Mouse (Mus musculus) adrenal gland, adult 2 months (tissue): Measurements from ENCODE around the gene Cchcr1. TPM values are rescaled to one million over a fixed set of nuclear protein-coding genes. Genes with fewer than 3 reads are reported as not detected.
A peak's percentile ranks its signal among the peaks of the same experiment; 100 is the strongest.

Source experiments
- DNase-seq: peaks from one replicate; pipeline ENCODE4 v3.0.0; 2021
- polyA plus RNA-seq: library from polyadenylated mRNA; depleted of rRNA; stranded (reverse); fragments of >200 nt; gene quantifications from 2 replicates; pipeline ENCODE4 v1.2.3, GENCODE M21; 2012; rRNA removed
- total RNA-seq, 2 experiments: library from RNA; stranded (reverse); gene quantifications; 2 replicates each; pipeline ENCODE4 v1.2.3; 2021

The Cchcr1 gene
- total and polyA plus RNA-seq, 3 experiments, result 3.9 to 8.0 (median 6.2) TPM

- no peak for DNase-seq
These were observed 38.0 kb downstream of the Cchcr1 start for GRCm38 (mm10) chr17:35554761-35555397.

DNA sequence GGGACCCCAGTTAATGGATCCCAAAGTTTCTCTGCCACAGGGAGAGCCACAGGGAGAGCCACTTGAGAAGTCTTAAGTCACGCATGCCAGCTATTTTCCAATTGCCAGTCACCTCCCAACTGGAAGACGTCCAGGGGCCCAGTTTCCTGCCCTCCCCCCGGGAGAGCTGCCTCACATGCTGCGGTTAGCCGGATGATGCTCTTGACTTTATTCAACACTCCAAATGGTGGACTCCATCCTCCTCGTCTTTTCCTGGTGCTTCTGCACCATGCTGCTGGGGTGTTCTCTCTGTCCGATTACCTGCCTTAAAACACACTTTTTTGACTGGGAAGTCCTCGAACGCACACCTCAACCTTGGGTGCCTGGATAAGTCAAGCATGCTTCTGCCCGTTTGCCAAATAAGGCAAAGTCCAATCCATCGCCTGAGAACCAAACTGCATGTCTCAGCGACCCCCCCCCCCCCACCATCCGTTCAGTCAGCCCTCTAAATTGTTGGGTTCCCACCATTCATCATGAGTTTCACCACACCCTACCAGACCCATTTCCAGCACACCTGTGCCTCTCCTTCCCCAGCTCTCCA lies 39.4 kb downstream of the Cchcr1 start:
- DNase-seq, result no peak

DNA sequence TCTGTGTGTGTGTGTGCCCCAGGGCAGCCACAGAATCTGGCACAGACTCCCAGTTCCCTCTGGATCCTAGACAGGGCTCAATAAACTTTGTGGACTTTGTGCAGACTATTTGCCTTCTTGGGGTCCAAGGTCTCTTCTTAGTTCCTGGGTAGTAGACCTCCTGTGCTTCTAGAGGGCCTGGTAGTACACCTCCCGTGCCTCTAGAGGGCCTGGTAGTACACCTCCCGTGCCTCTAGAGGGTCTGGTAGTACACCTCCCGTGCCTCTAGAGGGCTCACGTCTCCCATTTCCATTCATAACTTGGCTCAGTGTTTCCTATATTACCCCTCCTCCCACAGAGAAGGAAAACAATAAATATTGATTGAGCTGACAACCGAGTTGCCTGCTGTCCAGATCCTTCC lies 39.9 kb downstream of the Cchcr1 start:
- DNase-seq, result peak; percentile 51

DNA sequence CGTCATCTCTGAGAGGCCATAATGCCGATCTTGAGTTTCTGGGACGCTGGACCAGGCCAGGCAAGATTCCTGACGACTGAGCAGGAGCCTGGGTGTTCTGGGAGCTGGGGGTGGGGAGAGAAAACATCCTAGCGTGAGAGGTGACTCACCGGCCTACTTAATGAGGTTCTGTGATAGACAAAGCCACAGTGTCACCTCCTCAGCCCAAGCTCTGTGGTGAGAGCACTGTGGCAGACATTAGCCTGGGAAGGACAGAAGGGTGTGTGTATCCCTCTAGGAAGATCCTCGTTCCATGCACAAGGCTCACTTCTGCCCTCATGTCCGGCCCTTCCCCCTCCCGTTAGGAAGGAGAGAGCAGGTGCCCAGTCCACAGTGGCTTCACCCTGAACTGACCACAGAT lies 40.5 kb downstream of the Cchcr1 start:
- DNase-seq, result peak; percentile 52

- DNase-seq, result no peak
These were observed 41.3 kb downstream of the Cchcr1 start for GRCm38 (mm10) chr17:35558216-35558615.

DNA sequence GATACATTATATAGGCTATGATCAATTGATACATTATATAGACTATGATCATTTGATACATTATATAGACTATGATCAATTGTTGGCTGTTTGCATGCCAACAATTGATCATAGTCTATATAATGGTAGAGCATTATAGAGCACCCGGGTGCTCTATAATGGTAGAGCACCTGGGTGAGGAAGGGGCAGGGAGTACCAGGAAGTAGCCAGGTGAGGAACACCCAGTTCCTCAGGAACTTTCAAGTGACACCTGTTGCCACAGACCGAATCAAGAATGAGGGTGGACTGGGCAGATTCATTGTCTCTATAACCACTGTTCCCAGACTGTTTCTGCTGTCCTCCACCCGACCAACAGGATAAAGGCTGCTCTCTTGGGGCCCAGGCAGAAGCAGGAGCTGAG lies 50.2 kb downstream of the Cchcr1 start, which contains the start of gene 2300002M23Rik:
TSS of gene 2300002M23Rik (plus strand) at position 301 of the 400 bp plus-strand sequence.
- DNase-seq, result no peak

GRCm38 (mm10) chr17:35567767-35568166 lies 50.9 kb downstream of the Cchcr1 start:
- no peak for DNase-seq

- no peak for DNase-seq
These were observed 52.4 kb downstream of the Cchcr1 start for GRCm38 (mm10) chr17:35569091-35569944.

DNA sequence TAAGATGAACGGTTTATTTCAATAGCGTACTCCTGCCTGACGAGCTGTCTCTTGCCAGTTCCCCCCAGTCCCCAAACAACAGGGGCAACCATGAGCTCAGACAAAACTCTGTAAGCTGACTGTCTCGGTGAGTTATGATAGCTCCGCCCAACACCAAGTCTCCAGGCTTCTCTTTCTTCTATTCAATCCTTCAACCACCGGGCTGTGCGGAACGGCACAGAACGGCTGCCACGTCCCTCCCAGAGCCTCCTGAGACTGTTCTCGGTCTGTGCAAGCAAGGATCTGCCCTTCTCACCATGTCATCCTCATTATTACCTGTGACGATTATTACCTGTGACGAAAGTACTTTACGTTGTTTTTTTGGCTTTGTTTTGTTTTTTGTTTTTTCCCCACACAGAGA lies 53.9 kb downstream of the Cchcr1 start:
- no peak for DNase-seq

GRCm38 (mm10) chr17:35571477-35571876 lies 54.6 kb downstream of the Cchcr1 start:
- no peak for DNase-seq

DNA sequence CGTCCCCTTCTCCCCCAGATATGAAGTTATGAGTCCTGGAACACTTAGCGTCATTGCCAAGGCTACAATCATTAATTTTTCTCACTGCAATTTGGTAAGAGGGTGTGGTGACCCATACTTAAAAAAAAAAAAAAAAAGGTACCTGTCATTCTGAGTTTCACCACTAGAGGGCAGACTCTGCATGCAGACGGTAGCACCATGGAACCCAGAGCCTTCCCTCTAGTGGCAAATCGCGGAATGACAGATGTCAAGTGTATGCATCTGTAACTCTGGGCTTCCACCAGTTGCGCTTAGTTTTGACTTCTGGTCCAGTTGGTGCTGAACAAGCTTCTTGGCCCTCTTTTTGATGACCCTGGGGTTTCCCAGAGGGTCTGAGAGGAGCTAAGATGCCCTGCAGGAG lies 61.3 kb downstream of the Cchcr1 start:
- peak; percentile 55 for DNase-seq

Other genes starting within 250 kb of the Cchcr1 start
- 1 to 10 TPM in 1 of 2 experiments, under 1 TPM in 1; 0.98 to 3.6 TPM for gene H2-Q1, start 196.7 kb upstream of the Cchcr1 start, total RNA-seq
- 0.04 TPM in 1 of 2 replicates, not detected in the other for gene H2-Q1, start 196.7 kb upstream of the Cchcr1 start, polyA plus RNA-seq
- 1 to 10 TPM in 1 of 2 experiments, under 1 TPM in 1; 0.61 to 2.5 TPM for gene H2-Q2, start 174.9 kb upstream of the Cchcr1 start, total RNA-seq
- 0.27 TPM in 1 of 2 replicates, not detected in the other for gene H2-Q2, start 174.9 kb upstream of the Cchcr1 start, polyA plus RNA-seq
- gene H2-Q4, start 137.5 kb upstream of the Cchcr1 start, total RNA-seq, result 10 to 100 TPM; 21.1 to 28.8 TPM
- gene H2-Q4, start 137.5 kb upstream of the Cchcr1 start, polyA plus RNA-seq, result 183 and 203 TPM in 2 replicates
- 1 to 10 TPM; 3.3 to 7.9 TPM for gene H2-Q6, start 92.2 kb upstream of the Cchcr1 start, total RNA-seq
- gene H2-Q6, start 92.2 kb upstream of the Cchcr1 start, polyA plus RNA-seq, result 23.0 and 24.7 TPM in 2 replicates
- 1 to 10 TPM; 5.0 to 5.7 TPM for gene H2-Q7, start 77.9 kb upstream of the Cchcr1 start, total RNA-seq
- 59.2 and 61.8 TPM in 2 replicates for gene H2-Q7, start 77.9 kb upstream of the Cchcr1 start, polyA plus RNA-seq
- gene H2-Q10, start 47.0 kb upstream of the Cchcr1 start, total RNA-seq, result 10 to 100 TPM in 1 of 2 experiments, 1 to 10 TPM in 1; 3.0 to 11.9 TPM
- gene H2-Q10, start 47.0 kb upstream of the Cchcr1 start, polyA plus RNA-seq, result 37.5 and 46.4 TPM in 2 replicates
- gene Pou5f1, start 11.1 kb upstream of the Cchcr1 start, total RNA-seq, result not detected
- gene Pou5f1, start 11.1 kb upstream of the Cchcr1 start, polyA plus RNA-seq, result not detected in 2 replicates
- gene Tcf19, start 276 bp upstream of the Cchcr1 start, total RNA-seq, result 1 to 10 TPM; 4.6 to 5.0 TPM
- gene Tcf19, start 276 bp upstream of the Cchcr1 start, polyA plus RNA-seq, result 7.6 and 9.5 TPM in 2 replicates
- gene Psors1c2, start 16.1 kb downstream of the Cchcr1 start, total RNA-seq, result not detected
- gene Psors1c2, start 16.1 kb downstream of the Cchcr1 start, polyA plus RNA-seq, result not detected in 2 replicates
- gene Cdsn, start 35.0 kb downstream of the Cchcr1 start, total RNA-seq, result under 1 TPM; 0.20 to 0.62 TPM
- gene Cdsn, start 35.0 kb downstream of the Cchcr1 start, polyA plus RNA-seq, result 7.3 and 7.4 TPM in 2 replicates
- not detected for gene 2300002M23Rik, start 50.4 kb downstream of the Cchcr1 start, total RNA-seq
- not detected in 2 replicates for gene 2300002M23Rik, start 50.4 kb downstream of the Cchcr1 start, polyA plus RNA-seq
- gene Sfta2, start 84.4 kb downstream of the Cchcr1 start, total RNA-seq, result not detected
- gene Sfta2, start 84.4 kb downstream of the Cchcr1 start, polyA plus RNA-seq, result not detected in 2 replicates
- gene Gm9573, start 109.5 kb downstream of the Cchcr1 start, total RNA-seq, result not detected
- gene Gm9573, start 109.5 kb downstream of the Cchcr1 start, polyA plus RNA-seq, result not detected in 2 replicates
- gene Mucl3, start 126.6 kb downstream of the Cchcr1 start, total RNA-seq, result not detected
- 0.18 TPM in 1 of 2 replicates, not detected in the other for gene Mucl3, start 126.6 kb downstream of the Cchcr1 start, polyA plus RNA-seq
- 10 to 100 TPM; 36.4 to 38.6 TPM for gene Vars2, start 150.5 kb downstream of the Cchcr1 start, total RNA-seq
- 75.5 and 77.3 TPM in 2 replicates for gene Vars2, start 150.5 kb downstream of the Cchcr1 start, polyA plus RNA-seq
- 10 to 100 TPM; 18.6 to 25.3 TPM for gene Gtf2h4, start 156.6 kb downstream of the Cchcr1 start, total RNA-seq
- gene Gtf2h4, start 156.6 kb downstream of the Cchcr1 start, polyA plus RNA-seq, result 22.5 and 23.4 TPM in 2 replicates
- 10 to 100 TPM; 30.0 to 58.8 TPM for gene Ddr1, start 187.5 kb downstream of the Cchcr1 start, total RNA-seq
- 58.0 and 61.6 TPM in 2 replicates for gene Ddr1, start 187.5 kb downstream of the Cchcr1 start, polyA plus RNA-seq